In genomic region chr1:59584656-59585410, GRCm38 (mm10) we compare ENCODE assay signal across 8 mouse cellular contexts.
DNase-seq lines count a peak whose midpoint lies in the region; ATAC-seq and TF ChIP-seq lines count a peak whose summit lies in the region.

No protein-coding gene starts in this region.

- peak; percentile 81 for DNase-seq in heart, postnatal 4 days
- peak; percentile 70 to 83 for DNase-seq in layer of hippocampus, postnatal 10 days (ENCODE audit: low spot score in 2 of 2)
- peak; percentile 75 for DNase-seq in lung, postnatal 25 days (ENCODE audit: low spot score)
- peak; percentile 85 for DNase-seq in retina, embryonic 14.5 days (ENCODE audit: low spot score)
- peak; percentile 86 for DNase-seq in thymus, postnatal 4 days

- peak overlapping the region; percentile 56; the same call in 1 of the 2 replicates for H3K9ac ChIP-seq in ES-Bruce4 (ENCODE audit: low read depth, poor library complexity, severe bottlenecking)
- H3K9ac ChIP-seq in forebrain, embryonic 13.5 days = no peak overlapping the region

- 0 out of 2 replicates have a peak, but pooled peaks have one; percentile 6 for TF ChIP-seq EP300 in ES-Bruce4 (IDR thresholded peaks at IDR 0.05; ENCODE audit: insufficient read depth, low read depth, low read length)

- TF ChIP-seq CTCF in ES-Bruce4 (IDR thresholded peaks at IDR 0.05; ENCODE audit: low read depth, low read length) = peak; percentile 85

- no peaks in the 10 kb centered on the region for H3K36me3 ChIP-seq in ES-Bruce4 (ENCODE audit: control insufficient read depth, insufficient read depth, low read length, poor library complexity, severe bottlenecking)
- H3K36me3 ChIP-seq in forebrain, embryonic 13.5 days (ENCODE audit: poor library complexity, severe bottlenecking) = no peaks in the 10 kb centered on the region

- no peaks in the 10 kb centered on the region for H3K9me3 ChIP-seq in ES-Bruce4 (replicated peaks; ENCODE audit: control insufficient read depth, insufficient read depth, low read length, poor library complexity, severe bottlenecking)
- no peaks in the 10 kb centered on the region for H3K9me3 ChIP-seq in forebrain, embryonic 13.5 days (replicated peaks)

- ATAC-seq in cerebellum, adult (ENCODE audit: insufficient number of reproducible peaks, low FRiP score, low TSS enrichment) = peak; percentile 85; the same call in 1 of the 2 replicates
- ATAC-seq in forebrain, embryonic 13.5 days = peak; percentile 58; the same call in 1 of the 2 replicates

- peaks cover 2% of the 10 kb centered on the region; the same call in 1 of the 2 replicates for H3K27me3 ChIP-seq in ES-Bruce4 (ENCODE audit: control insufficient read depth, insufficient read depth, low read length, poor library complexity, severe bottlenecking)
- peaks cover 20% of the 10 kb centered on the region; the same call in 1 of the 2 replicates for H3K27me3 ChIP-seq in forebrain, embryonic 13.5 days

- H3K4me3 ChIP-seq in ES-Bruce4 (ENCODE audit: low read depth, low read length) = no peak overlapping the region
- H3K4me3 ChIP-seq in forebrain, embryonic 13.5 days = no peak overlapping the region

- H3K27ac ChIP-seq in ES-Bruce4 (ENCODE audit: insufficient read depth, low read length) = no peak overlapping the region; the same call in 1 of the 2 replicates
- H3K27ac ChIP-seq in forebrain, embryonic 13.5 days = no peak overlapping the region

- H3K4me1 ChIP-seq in ES-Bruce4 (ENCODE audit: control insufficient read depth, insufficient read depth, low read length) = peaks cover 2% of the 10 kb centered on the region
- 0 out of 2 replicates have a peak, but pooled peaks cover 7% of the 10 kb centered on the region for H3K4me1 ChIP-seq in forebrain, embryonic 13.5 days

- peak overlapping the region; percentile 30; the same call in 1 of the 2 replicates for H3K4me2 ChIP-seq in forebrain, embryonic 13.5 days

- 7% methylated on average over 18 of the region's 18 CpGs for WGBS in forebrain, embryonic 13.5 days

- no peak for TF ChIP-seq POLR2A in ES-Bruce4 (IDR thresholded peaks at IDR 0.05; ENCODE audit: insufficient read depth, low read length)
